Mouse (Mus musculus): ENCODE data around the gene Zfhx3. TPM values are rescaled to one million over a fixed set of nuclear protein-coding genes. Genes with fewer than 3 reads are reported as not detected.

Gene Zfhx3
- total RNA-seq, 4 experiments from 2014 or later: 7.9 to 9.2 (median 8.0) TPM

DNA sequence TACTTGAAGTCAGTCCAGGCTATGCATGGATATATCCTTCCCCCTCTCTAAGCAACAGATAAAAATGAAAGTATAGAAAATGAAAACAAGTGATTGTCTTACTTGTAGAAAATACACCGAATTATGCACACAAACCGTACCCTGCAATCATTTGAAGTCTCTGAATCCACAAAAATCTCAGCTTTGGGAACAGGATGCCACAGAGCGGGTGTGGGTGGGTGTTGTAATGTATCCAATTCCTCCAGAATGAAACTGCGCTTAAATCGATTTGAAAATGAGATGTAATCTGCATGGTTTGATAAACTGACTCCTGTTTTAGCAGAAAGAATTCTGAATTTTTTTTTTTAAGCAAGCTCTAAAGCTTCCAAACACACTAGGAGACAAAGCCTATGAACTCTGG lies 297.1 kb downstream of the Zfhx3 start:
- no peak for DNase-seq (ENCODE audit: low spot score in 2 of 2)

DNA sequence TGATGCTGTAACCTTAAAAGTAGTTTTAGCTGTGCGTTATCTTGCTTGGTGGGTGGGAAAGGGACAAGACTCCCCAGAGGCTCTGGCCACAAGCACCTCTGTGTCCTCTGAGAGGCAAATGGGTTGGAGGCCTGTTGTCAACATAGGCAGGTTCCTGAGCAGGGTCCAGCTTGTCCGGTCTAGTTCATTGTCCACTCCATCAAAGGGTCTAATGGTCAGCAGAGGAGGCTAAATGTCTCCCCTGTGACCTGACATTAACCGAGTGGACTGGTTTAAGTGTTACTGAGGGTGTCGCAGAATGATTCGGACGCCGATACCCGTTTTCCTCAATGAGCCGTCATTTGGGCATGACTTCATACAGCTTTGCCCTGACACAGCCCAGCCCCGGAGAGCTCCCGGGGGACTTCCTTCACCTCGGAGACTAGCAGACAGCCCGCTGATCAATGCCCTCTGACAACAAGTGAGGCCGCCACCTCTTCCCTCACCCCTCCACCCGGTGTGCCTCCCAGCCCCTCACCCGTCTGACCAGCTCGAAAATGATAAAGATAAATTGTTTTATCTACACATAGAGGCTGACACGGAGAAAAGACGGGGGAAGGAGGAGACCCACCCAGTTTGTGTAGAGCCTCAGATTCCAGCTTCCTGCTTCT lies 298.7 kb downstream of the Zfhx3 start:
- DNase-seq (ENCODE audit: low spot score in 2 of 2): no peak

- DNase-seq (ENCODE audit: low spot score in 2 of 2): no peak
These were observed 300.8 kb downstream of the Zfhx3 start for GRCm38 (mm10) chr8:108243270-108243669.

DNA sequence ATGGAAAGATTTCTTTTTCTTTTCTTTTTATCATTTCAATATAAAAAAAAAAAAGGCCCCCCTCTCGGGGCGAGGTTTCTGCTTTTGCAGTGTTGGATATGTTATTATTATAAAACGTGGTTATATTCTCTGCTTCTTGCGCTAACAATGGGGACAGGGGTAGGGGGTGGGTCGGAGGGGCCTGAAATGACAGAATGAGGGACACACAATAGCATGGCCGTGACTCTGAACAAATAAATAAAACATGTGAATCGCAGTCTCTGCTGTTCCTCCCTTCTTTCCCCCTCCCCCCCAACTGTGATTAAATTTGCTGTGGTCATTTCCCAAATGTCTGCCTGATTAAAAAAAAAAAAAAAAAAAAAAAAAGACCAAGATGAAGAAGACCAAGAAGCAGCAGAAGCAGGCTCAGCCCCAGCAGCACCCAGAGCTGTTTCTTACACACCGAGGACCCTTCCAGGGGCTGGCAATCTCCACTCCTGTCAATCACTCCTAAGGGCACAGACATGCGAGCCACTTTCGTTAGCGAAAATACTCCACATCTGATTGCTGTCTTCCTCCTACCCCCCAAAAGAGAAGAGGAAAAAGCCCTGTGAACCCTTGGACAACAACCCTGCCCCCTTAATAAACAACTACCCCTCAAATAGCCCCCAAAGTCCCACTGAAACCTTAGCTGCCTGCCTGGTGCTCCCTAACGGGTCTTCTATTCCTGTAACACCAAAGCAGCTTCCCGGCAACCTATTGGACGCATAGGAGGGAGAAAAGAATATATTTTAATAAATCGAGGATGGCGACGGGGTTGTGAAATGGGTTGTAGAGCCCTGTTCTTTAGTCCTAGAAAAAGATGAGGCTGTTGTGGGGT lies 302.4 kb downstream of the Zfhx3 start:
- DNase-seq (ENCODE audit: low spot score in 2 of 2): no peak

GRCm38 (mm10) chr8:108245575-108245974 lies 303.1 kb downstream of the Zfhx3 start:
- DNase-seq (ENCODE audit: low spot score in 2 of 2): no peak

DNA sequence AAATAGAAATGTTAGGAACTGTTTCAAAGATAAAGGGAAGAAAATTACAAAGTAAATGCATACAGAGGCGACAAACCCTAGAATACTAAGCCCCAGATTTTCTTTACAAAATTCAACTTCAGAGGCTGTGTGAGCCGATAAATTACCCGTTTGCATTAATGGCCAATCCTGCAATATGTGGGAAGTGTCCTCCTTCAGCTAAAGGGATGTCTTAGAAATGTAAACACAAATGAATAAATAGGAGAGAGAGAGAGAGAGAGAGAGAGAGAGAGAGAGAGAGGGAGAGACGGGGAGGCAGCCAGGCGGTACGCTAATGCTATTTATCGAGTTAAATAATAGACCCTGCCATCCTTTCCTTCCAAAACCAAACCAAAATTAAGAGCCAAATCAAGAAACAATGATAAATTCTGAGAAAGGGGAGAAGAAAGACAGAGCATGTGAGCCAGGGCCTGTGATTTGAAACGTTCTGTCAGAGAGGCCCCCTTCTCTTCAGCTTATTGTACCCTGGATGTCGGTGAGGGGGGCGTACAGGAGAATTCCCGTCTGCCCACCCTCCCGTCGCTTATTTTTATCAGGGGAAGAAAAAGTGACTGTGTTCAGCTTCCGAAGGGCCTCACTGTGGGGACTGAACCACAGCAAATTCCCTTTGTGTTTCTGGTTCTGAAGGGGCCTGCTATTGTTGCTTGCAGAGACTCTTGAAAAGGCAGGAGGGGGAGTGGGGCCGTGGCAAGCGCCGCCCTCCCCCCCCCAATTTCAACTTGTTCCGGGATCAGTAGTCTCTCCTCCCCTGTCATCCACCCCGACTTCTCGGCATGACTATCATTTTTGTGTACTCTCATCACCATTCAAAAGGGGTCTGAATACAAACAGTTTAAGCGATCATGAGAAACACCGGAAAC lies 303.8 kb downstream of the Zfhx3 start:
- no peak for DNase-seq (ENCODE audit: low spot score in 2 of 2)

DNA sequence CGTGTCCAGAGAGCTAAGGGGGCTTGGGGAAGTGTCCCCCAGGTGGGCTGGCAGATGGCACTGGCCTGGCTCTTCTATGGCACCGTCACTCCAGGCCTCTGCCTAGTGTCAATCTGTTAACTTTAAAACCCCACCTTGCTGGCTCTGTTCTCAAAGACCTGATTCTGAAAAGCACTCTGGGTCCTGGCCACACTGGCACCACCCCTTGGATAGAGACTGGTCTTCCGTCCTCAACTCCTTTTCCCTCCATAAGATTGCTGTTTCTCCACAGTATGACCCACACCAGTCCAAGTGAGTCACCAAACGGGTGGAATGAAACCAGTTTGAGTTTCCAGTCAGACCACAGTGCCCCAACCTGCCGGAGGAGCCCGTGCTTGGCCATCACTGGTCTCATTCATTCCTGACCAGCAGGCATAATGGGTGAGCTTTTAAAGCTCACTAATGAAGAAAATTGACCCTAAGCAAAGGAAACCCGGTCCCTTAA lies 304.5 kb downstream of the Zfhx3 start:
- DNase-seq (ENCODE audit: low spot score in 2 of 2): no peak

- DNase-seq (ENCODE audit: low spot score in 2 of 2): no peak
These were observed 322.2 kb downstream of the Zfhx3 start for GRCm38 (mm10) chr8:108264593-108265160.

GRCm38 (mm10) chr8:108277960-108278359 lies 335.5 kb downstream of the Zfhx3 start:
- DNase-seq (ENCODE audit: low spot score in 2 of 2): no peak

- peak in 1 of 2 experiments; percentile 4 for DNase-seq (ENCODE audit: low spot score in 2 of 2)
These were observed 339.5 kb downstream of the Zfhx3 start for GRCm38 (mm10) chr8:108281981-108282380.

GRCm38 (mm10) chr8:108286117-108286516 lies 343.7 kb downstream of the Zfhx3 start:
- no peak for DNase-seq (ENCODE audit: low spot score in 2 of 2)

DNA sequence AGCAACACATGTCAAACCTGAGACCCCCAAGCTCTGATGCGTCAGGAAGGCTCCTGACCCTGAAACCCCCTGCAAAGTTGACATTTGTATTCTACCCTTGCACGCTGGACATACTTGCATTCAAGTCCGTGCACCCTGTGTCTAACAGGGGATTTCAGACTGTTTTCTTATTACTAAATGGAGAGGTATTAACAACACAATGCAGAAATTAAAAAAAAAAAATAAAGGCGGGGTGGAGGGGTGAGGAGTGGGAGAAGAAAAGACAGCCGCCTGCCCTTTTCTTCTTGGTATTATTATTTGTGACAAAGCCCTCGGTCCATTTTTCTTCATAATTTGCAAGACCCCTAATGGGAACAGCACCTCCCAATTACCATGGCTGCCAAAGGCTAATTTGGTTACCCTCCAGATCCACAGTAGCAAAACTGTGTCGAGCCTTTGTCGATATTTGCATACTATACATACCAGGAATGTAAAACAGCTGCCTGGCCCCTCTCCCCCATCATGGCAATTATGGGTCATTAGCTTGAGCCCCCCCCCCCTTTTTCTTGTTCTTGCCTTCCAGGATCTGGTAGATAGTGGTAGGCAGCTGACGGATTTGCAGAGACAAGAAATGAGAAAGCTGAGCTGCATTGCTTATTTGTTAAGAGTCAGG lies 358.6 kb downstream of the Zfhx3 start:
- no peak for DNase-seq (ENCODE audit: low spot score in 2 of 2)

GRCm38 (mm10) chr8:108301654-108302053 lies 359.2 kb downstream of the Zfhx3 start:
- DNase-seq (ENCODE audit: low spot score in 2 of 2): no peak

- DNase-seq (ENCODE audit: low spot score in 2 of 2): no peak
These were observed 362.9 kb downstream of the Zfhx3 start for GRCm38 (mm10) chr8:108305368-108305767.

- DNase-seq (ENCODE audit: low spot score in 2 of 2): no peak
These were observed 367.2 kb downstream of the Zfhx3 start for GRCm38 (mm10) chr8:108309525-108310246.

GRCm38 (mm10) chr8:108315046-108315445 lies 372.6 kb downstream of the Zfhx3 start:
- no peak for DNase-seq (ENCODE audit: low spot score in 2 of 2)

DNA sequence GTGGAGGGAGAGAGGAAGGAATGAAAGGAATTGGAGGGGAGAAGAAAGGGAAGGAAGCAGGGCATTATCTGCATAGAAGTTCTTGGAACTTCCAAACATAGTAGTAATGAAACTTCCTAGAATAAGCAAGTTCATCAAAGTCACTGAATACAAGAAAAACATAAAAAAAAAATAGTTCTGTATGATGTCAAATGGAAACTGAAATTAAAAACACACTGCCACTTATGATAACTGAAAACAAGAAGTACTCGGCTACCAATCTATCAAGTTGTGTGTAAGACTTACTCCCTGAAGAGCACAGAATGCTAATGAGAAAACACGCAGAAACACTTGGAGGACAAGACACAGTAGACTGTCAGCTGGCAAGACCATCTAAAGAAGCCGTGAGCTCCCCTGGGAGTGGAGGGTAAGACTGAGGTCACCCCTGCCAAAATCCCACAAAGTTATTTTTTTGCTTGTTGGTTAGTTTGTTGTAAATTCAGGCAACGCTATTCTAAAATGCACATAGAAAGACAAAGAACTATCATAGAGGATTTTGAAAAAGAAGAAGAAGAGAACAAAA lies 375.2 kb downstream of the Zfhx3 start:
- DNase-seq (ENCODE audit: low spot score in 2 of 2): no peak

GRCm38 (mm10) chr8:108327711-108328110 lies 385.3 kb downstream of the Zfhx3 start:
- no peak for DNase-seq (ENCODE audit: low spot score in 2 of 2)

- no peak for DNase-seq (ENCODE audit: low spot score in 2 of 2)
These were observed 405.9 kb downstream of the Zfhx3 start for GRCm38 (mm10) chr8:108348352-108348751.

GRCm38 (mm10) chr8:108348776-108349175 lies 406.3 kb downstream of the Zfhx3 start:
- DNase-seq (ENCODE audit: low spot score in 2 of 2): no peak
